Mouse (Mus musculus): ENCODE measurements around the gene H2-T24. TPM values are rescaled to one million over a fixed set of nuclear protein-coding genes. Genes with fewer than 3 reads are reported as not detected.
"Not testable (repeated sequence)": the region's sequence is repeated elsewhere in the genome, so short reads cannot be mapped to it uniquely, and the experiment has no call there.

Gene H2-T24
- polyA plus RNA-seq (2015; fragmentation: Nextera tagmentation; extraction: Ambion mirVana), result 1.0 and 1.1 TPM in 2 replicates

- Histone ChIP-seq H3K4me3 (ENCODE audit: low read depth, low read length) (no peak within 1 kb of the TSS; the same call in 1 of the 2 replicates), H3K27ac (replicated peaks) (peak within 1 kb of the TSS; percentile 9), H3K4me2 (replicated peaks; ENCODE audit: low read depth) (peak within 1 kb of the TSS; percentile 38), H3K4me1 (replicated peaks; ENCODE audit: control insufficient read depth, insufficient read depth) (no peaks in the 10 kb centered on the region), H3K36me3 (ENCODE audit: control insufficient read depth, insufficient read depth, low read length) (no peaks in the 10 kb centered on the region), H3K27me3 (ENCODE audit: control insufficient read depth, insufficient read depth, low read length) (no peaks in the 10 kb centered on the region), H3K9ac (ENCODE audit: low read length) (no peak within 1 kb of the TSS), H3K9me3 (ENCODE audit: control insufficient read depth, low read length) (no peaks in the 10 kb centered on the region)
- 29% methylated on average over 15 of the region's 15 CpGs for WGBS
- DNase-seq (ENCODE audit: low spot score) (peak; percentile 60), ATAC-seq (ENCODE audit: low FRiP score, low TSS enrichment) (peak; percentile 72)
- no peak for TF ChIP-seq EP300 (optimal IDR thresholded peaks at IDR 0.05)
- peak; percentile 50 for TF ChIP-seq CTCF (IDR thresholded peaks at IDR 0.05; ENCODE audit: low read depth)
Observed at GRCm38 (mm10) chr17:36020191-36021073, at the start of gene H2-T24. Gene H2-T24, minus strand, starts transcription at chr17:36020560.

- WGBS, result 30% methylated on average over 2 of the region's 2 CpGs
Observed at GRCm38 (mm10) chr17:36060829-36061228, 40.5 kb upstream of the H2-T24 start.

GRCm38 (mm10) chr17:36058362-36058761, 38.0 kb upstream of the H2-T24 start, which contains the start of gene Gm11127:
Gene Gm11127, minus strand, starts transcription at chr17:36058371.
- H3K36me3 ChIP-seq (ENCODE audit: control insufficient read depth, insufficient read depth, low read length); H3K4me3 ChIP-seq (ENCODE audit: low read depth, low read length); H3K27me3 ChIP-seq (ENCODE audit: control insufficient read depth, insufficient read depth, low read length); H3K9me3 ChIP-seq (ENCODE audit: control insufficient read depth, low read length); H3K4me1 ChIP-seq (replicated peaks; ENCODE audit: control insufficient read depth, insufficient read depth); H3K27ac ChIP-seq (replicated peaks); H3K4me2 ChIP-seq (replicated peaks; ENCODE audit: low read depth); H3K9ac ChIP-seq (ENCODE audit: low read length); DNase-seq (ENCODE audit: low spot score): not testable (repeated sequence)
- 63% methylated on average over 1 of the region's 1 CpGs for WGBS
- 0 out of 2 replicates have a peak, but pooled peaks have one; percentile 29 for ATAC-seq (ENCODE audit: low FRiP score, low TSS enrichment)

More at GRCm38 (mm10) chr17:36060829-36061228, 40.5 kb upstream of the H2-T24 start:
- TF ChIP-seq EP300 (optimal IDR thresholded peaks at IDR 0.05), result no peak
- peak; percentile 82 for TF ChIP-seq CTCF (IDR thresholded peaks at IDR 0.05; ENCODE audit: low read depth)
- Histone ChIP-seq H3K36me3 (ENCODE audit: control insufficient read depth, insufficient read depth, low read length) (no peaks in the 10 kb centered on the region), H3K4me1 (replicated peaks; ENCODE audit: control insufficient read depth, insufficient read depth) (no peaks in the 10 kb centered on the region), H3K9me3 (ENCODE audit: control insufficient read depth, low read length) (no peaks in the 10 kb centered on the region), H3K9ac (ENCODE audit: low read length) (no peak overlapping the region), H3K27ac (replicated peaks) (no peak overlapping the region), H3K4me2 (replicated peaks; ENCODE audit: low read depth) (no peak overlapping the region), H3K27me3 (ENCODE audit: control insufficient read depth, insufficient read depth, low read length) (no peaks in the 10 kb centered on the region), H3K4me3 (ENCODE audit: low read depth, low read length) (no peak overlapping the region)
- ATAC-seq (ENCODE audit: low FRiP score, low TSS enrichment) (0 out of 2 replicates have a peak, but pooled peaks have one; percentile 36), DNase-seq (ENCODE audit: low spot score) (peak; percentile 74)

GRCm38 (mm10) chr17:36057927-36058326, 37.6 kb upstream of the H2-T24 start:
- not testable (repeated sequence) for H3K4me1 ChIP-seq (replicated peaks; ENCODE audit: control insufficient read depth, insufficient read depth); H3K36me3 ChIP-seq (ENCODE audit: control insufficient read depth, insufficient read depth, low read length); H3K4me2 ChIP-seq (replicated peaks; ENCODE audit: low read depth); H3K27ac ChIP-seq (replicated peaks); H3K27me3 ChIP-seq (ENCODE audit: control insufficient read depth, insufficient read depth, low read length); H3K4me3 ChIP-seq (ENCODE audit: low read depth, low read length); H3K9me3 ChIP-seq (ENCODE audit: control insufficient read depth, low read length); H3K9ac ChIP-seq (ENCODE audit: low read length); ATAC-seq (ENCODE audit: low FRiP score, low TSS enrichment); DNase-seq (ENCODE audit: low spot score)
- 92% methylated on average over 23 of the region's 25 CpGs for WGBS

GRCm38 (mm10) chr17:36043286-36043685, 22.9 kb upstream of the H2-T24 start:
- H3K9me3 ChIP-seq (ENCODE audit: control insufficient read depth, low read length), result no peaks in the 10 kb centered on the region
- ATAC-seq (ENCODE audit: low FRiP score, low TSS enrichment) (no peak), DNase-seq (ENCODE audit: low spot score) (no peak)
- H3K4me3 ChIP-seq (ENCODE audit: low read depth, low read length), result peak overlapping the region; percentile 41
- H3K36me3 ChIP-seq (ENCODE audit: control insufficient read depth, insufficient read depth, low read length), result no peaks in the 10 kb centered on the region
- no peaks in the 10 kb centered on the region for H3K27me3 ChIP-seq (ENCODE audit: control insufficient read depth, insufficient read depth, low read length)
- H3K4me2 ChIP-seq (replicated peaks; ENCODE audit: low read depth), result peak overlapping the region; percentile 63
- H3K9ac ChIP-seq (ENCODE audit: low read length), result peak overlapping the region; percentile 45; the same call in 1 of the 2 replicates
- H3K27ac ChIP-seq (replicated peaks), result peak overlapping the region; percentile 49; the same call in 1 of the 2 replicates
- 77% methylated on average over 3 of the region's 3 CpGs for WGBS
- H3K4me1 ChIP-seq (replicated peaks; ENCODE audit: control insufficient read depth, insufficient read depth), result no peaks in the 10 kb centered on the region
- TF ChIP-seq EP300 (optimal IDR thresholded peaks at IDR 0.05) (no peak), CTCF (IDR thresholded peaks at IDR 0.05; ENCODE audit: low read depth) (no peak)

GRCm38 (mm10) chr17:36042610-36043169, 22.3 kb upstream of the H2-T24 start, which contains the start of the genes H2-T22 and Gm6034:
Gene H2-T22, minus strand, starts transcription at chr17:36042747.
Gene Gm6034, plus strand, starts transcription at chr17:36042961.
- not testable (repeated sequence) for H3K9me3 ChIP-seq (ENCODE audit: control insufficient read depth, low read length); H3K36me3 ChIP-seq (ENCODE audit: control insufficient read depth, insufficient read depth, low read length); H3K4me1 ChIP-seq (replicated peaks; ENCODE audit: control insufficient read depth, insufficient read depth); H3K27me3 ChIP-seq (ENCODE audit: control insufficient read depth, insufficient read depth, low read length)
- Histone ChIP-seq H3K4me2 (replicated peaks; ENCODE audit: low read depth) (peak within 1 kb of the TSS; percentile 63), H3K27ac (replicated peaks) (peak within 1 kb of the TSS; percentile 49; the same call in 1 of the 2 replicates), H3K9ac (ENCODE audit: low read length) (peak within 1 kb of the TSS; percentile 47), H3K4me3 (ENCODE audit: low read depth, low read length) (peak within 1 kb of the TSS; percentile 41)
- whole genome bisulfite sequencing, result under 1% methylated on average over 12 of the region's 12 CpGs
- ATAC-seq (ENCODE audit: low FRiP score, low TSS enrichment) (peak; percentile 94), DNase-seq (ENCODE audit: low spot score) (peak; percentile 60)

GRCm38 (mm10) chr17:36042055-36042454, 21.7 kb upstream of the H2-T24 start:
- peak overlapping the region; percentile 47 for H3K9ac ChIP-seq (ENCODE audit: low read length)
- not testable (repeated sequence) for DNase-seq (ENCODE audit: low spot score)
- under 1% methylated on average over 19 of the region's 19 CpGs for WGBS

GRCm38 (mm10) chr17:36040604-36041003, 20.2 kb upstream of the H2-T24 start:
- 89% methylated on average over 2 of the region's 2 CpGs for WGBS
- not testable (repeated sequence) for H3K4me1 ChIP-seq (replicated peaks; ENCODE audit: control insufficient read depth, insufficient read depth); H3K4me2 ChIP-seq (replicated peaks; ENCODE audit: low read depth); H3K9me3 ChIP-seq (ENCODE audit: control insufficient read depth, low read length); ATAC-seq (ENCODE audit: low FRiP score, low TSS enrichment); H3K27ac ChIP-seq (replicated peaks); DNase-seq (ENCODE audit: low spot score); H3K36me3 ChIP-seq (ENCODE audit: control insufficient read depth, insufficient read depth, low read length); H3K27me3 ChIP-seq (ENCODE audit: control insufficient read depth, insufficient read depth, low read length); H3K4me3 ChIP-seq (ENCODE audit: low read depth, low read length); H3K9ac ChIP-seq (ENCODE audit: low read length)

More at GRCm38 (mm10) chr17:36042055-36042454, 21.7 kb upstream of the H2-T24 start:
- Histone ChIP-seq H3K4me3 (ENCODE audit: low read depth, low read length) (peak overlapping the region; percentile 41), H3K4me2 (replicated peaks; ENCODE audit: low read depth) (peak overlapping the region; percentile 63)
- H3K4me1 ChIP-seq (replicated peaks; ENCODE audit: control insufficient read depth, insufficient read depth); H3K27ac ChIP-seq (replicated peaks); H3K36me3 ChIP-seq (ENCODE audit: control insufficient read depth, insufficient read depth, low read length); H3K9me3 ChIP-seq (ENCODE audit: control insufficient read depth, low read length); H3K27me3 ChIP-seq (ENCODE audit: control insufficient read depth, insufficient read depth, low read length): not testable (repeated sequence)
- ATAC-seq (ENCODE audit: low FRiP score, low TSS enrichment), result peak; percentile 68

Measured in stomach, postnatal 0 days (tissue).